Mouse (Mus musculus): Measurements from ENCODE around the gene 1700047I17Rik2. TPM values are rescaled to one million over a fixed set of nuclear protein-coding genes. Genes with fewer than 3 reads are reported as not detected.
"Not testable (repeated sequence)": the region's sequence is repeated elsewhere in the genome, so short reads cannot be mapped to it uniquely, and the experiment has no call there.

1700047I17Rik2 gene
- total RNA-seq (2021): under 1 TPM; 0.39 to 0.44 TPM

DNA sequence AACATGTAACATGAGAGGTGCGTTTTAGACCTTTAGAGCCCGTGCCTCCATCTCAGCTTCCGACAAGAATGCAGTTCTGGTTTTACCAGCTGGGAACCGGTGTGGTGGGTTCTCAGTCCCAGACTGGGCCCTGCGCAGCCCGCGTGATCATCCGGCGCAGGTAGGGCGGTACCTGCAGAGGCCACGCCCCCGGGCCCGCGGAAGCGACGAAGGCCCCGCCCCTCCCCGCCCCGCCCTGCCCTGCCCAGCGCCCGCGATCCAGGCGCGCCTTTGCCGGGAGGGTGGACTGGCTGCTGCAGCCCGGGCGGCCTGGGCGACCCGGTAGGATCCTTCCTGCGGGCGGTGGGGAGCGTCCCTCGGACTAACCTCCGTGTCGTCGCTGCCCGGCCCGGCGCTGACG is at the start of gene 1700047I17Rik2:
TSS of gene 1700047I17Rik2 (plus strand) at position 287 of the 400 bp plus-strand sequence.
- intact Hi-C loops (cut with DNase I); DNase-seq (ENCODE audit: low spot score in 2 of 2): not testable (repeated sequence)

DNA sequence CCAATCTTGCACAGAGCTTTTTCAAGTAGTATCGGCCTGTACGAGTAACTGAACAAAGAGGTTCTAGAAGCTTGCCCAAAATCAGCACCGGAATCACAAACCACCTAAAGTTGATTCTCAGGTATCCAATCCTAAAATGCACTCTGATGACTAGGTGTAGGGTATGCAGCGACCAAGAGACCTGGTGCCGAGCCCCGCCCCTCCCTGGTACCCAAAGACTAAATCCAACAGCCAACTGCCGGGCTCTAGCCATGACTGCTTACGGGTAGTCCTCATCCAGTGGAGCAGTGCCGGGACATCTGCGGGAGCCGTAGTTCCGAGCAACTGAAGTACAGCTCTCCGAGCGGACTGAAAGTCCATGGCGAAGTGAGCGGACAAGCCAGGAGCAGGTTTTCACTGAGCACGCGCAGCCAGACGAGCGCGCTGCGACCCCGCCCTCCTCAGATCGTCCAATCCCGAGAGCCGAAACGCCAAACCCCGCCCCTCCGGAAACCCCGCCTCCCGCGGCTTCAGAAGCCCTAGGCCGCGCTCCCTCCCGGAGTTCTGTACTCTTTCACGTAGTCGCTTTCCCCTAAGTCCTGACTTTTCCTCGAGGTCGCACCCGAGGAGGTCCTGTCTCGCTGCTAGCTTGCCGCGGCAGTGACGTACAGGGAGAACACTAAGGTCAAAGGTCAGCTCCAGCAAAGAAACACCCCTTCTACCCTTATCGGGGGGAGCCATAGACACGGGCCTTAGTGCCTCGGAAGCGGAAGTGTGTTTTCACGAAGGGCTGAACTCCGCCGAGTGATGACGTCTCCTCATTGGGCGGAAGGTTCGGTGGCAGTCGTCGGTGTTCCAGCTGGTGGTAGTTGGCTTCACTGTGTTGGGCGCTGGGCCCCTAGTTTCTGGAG is 44.6 kb upstream of the 1700047I17Rik2 start, which contains the start of gene Srp54b:
TSS of gene Srp54b (plus strand) at position 546 of the 890 bp plus-strand sequence.
- intact Hi-C loops (cut with DNase I); DNase-seq (ENCODE audit: low spot score in 2 of 2): not testable (repeated sequence)

GRCm38 (mm10) chr12:55155449-55155783 is 44.0 kb upstream of the 1700047I17Rik2 start:
- DNase-seq (ENCODE audit: low spot score in 2 of 2); intact Hi-C loops (cut with DNase I): not testable (repeated sequence)

- DNase-seq (ENCODE audit: low spot score in 2 of 2); intact Hi-C loops (cut with DNase I): not testable (repeated sequence)
Measured at GRCm38 (mm10) chr12:55167034-55167557, 32.3 kb upstream of the 1700047I17Rik2 start.

DNA sequence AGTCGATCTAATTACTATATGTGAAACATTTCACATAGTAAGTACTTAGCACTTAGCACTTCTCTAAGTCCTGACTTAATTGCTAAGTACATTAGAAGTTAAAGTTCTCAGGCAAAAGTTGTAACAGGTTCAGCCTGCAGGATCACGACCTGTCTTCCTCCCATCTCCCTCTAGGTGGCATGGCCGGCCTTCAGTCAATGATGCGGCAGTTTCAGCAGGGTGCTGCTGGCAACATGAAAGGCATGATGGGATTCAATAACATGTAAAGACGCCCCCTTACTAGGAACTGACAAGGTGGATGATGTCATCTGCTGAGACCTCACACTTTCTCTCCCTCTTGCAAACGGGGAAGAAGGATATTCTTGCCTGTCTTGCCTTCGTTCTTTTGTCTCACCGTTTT is 11.7 kb upstream of the 1700047I17Rik2 start:
- intact Hi-C loops (cut with DNase I): not testable (repeated sequence)

GRCm38 (mm10) chr12:55189127-55189526 is 10.3 kb upstream of the 1700047I17Rik2 start:
- intact Hi-C loops (cut with DNase I); DNase-seq (ENCODE audit: low spot score in 2 of 2): not testable (repeated sequence)

More for the DNA sequence above, 11.7 kb upstream of the 1700047I17Rik2 start:
- DNase-seq (ENCODE audit: low spot score in 2 of 2): not testable (repeated sequence)

GRCm38 (mm10) chr12:55199799-55200198 is 407 bp downstream of the 1700047I17Rik2 start:
- intact Hi-C loops (cut with DNase I); DNase-seq (ENCODE audit: low spot score in 2 of 2): not testable (repeated sequence)

- intact Hi-C loops (cut with DNase I); DNase-seq (ENCODE audit: low spot score in 2 of 2): not testable (repeated sequence)
Measured at GRCm38 (mm10) chr12:55212944-55213343, 13.6 kb downstream of the 1700047I17Rik2 start.

- intact Hi-C loops (cut with DNase I): not testable (repeated sequence)
Measured at GRCm38 (mm10) chr12:55229626-55230519, 30.5 kb downstream of the 1700047I17Rik2 start, which contains the start of gene Srp54c. Srp54c (plus strand) TSS chr12:55230168.

GRCm38 (mm10) chr12:55230520-55230861 is 31.1 kb downstream of the 1700047I17Rik2 start:
- intact Hi-C loops (cut with DNase I); DNase-seq (ENCODE audit: low spot score in 2 of 2): not testable (repeated sequence)

More at GRCm38 (mm10) chr12:55229626-55230519, 30.5 kb downstream of the 1700047I17Rik2 start, which contains the start of gene Srp54c:
- DNase-seq (ENCODE audit: low spot score in 2 of 2): not testable (repeated sequence)

DNA sequence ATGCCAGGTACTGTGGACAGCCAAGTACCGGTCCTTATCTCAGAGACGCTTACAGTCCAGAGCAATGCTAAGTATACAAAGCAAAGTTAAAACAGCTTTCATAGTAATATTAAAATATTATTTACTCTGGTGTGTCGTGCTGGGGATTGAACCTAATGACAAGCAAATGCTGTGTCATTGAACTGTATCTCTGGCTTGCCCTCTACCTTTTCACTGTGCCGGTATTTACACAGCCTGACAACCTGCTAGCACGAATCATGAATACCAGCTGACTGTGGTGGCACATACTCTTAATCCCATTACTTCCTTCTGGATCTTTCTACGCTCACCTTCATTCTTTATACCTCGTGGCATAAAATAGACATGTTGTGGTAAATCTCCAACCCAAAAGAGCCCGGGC is 42.9 kb downstream of the 1700047I17Rik2 start:
- DNase-seq (ENCODE audit: low spot score in 2 of 2); intact Hi-C loops (cut with DNase I): not testable (repeated sequence)

- intact Hi-C loops (cut with DNase I): not testable (repeated sequence)
Measured at GRCm38 (mm10) chr12:55261950-55262349, 62.6 kb downstream of the 1700047I17Rik2 start.

GRCm38 (mm10) chr12:55263385-55263784 is 64.0 kb downstream of the 1700047I17Rik2 start:
- intact Hi-C loops (cut with DNase I); DNase-seq (ENCODE audit: low spot score in 2 of 2): not testable (repeated sequence)

More at GRCm38 (mm10) chr12:55261950-55262349, 62.6 kb downstream of the 1700047I17Rik2 start:
- DNase-seq (ENCODE audit: low spot score in 2 of 2): not testable (repeated sequence)

Other genes starting within 250 kb of the 1700047I17Rik2 start
- not detected for gene Gm20403, start 213.1 kb upstream of the 1700047I17Rik2 start, total RNA-seq (2021)
- 1 to 10 TPM; 3.5 to 5.1 TPM for gene Baz1a, start 185.2 kb upstream of the 1700047I17Rik2 start, total RNA-seq (2021)
- gene 2700097O09Rik, start 119.5 kb upstream of the 1700047I17Rik2 start, total RNA-seq (2021): 1 to 10 TPM; 8.4 to 9.6 TPM
- gene Srp54a, start 119.3 kb upstream of the 1700047I17Rik2 start, total RNA-seq (2021): 10 to 100 TPM; 91.1 to 95.7 TPM
- gene Fam177a, start 75.1 kb upstream of the 1700047I17Rik2 start, total RNA-seq (2021): 10 to 100 TPM; 18.0 to 19.4 TPM
- 10 to 100 TPM; 53.7 to 57.4 TPM for gene Srp54b, start 44.5 kb upstream of the 1700047I17Rik2 start, total RNA-seq (2021)
- 10 to 100 TPM; 34.5 to 38.0 TPM for gene Srp54c, start 30.6 kb downstream of the 1700047I17Rik2 start, total RNA-seq (2021)
- 1 to 10 TPM; 8.9 to 9.0 TPM for gene 1110008L16Rik, start 100.0 kb downstream of the 1700047I17Rik2 start, total RNA-seq (2021)
- gene Ppp2r3c, start 103.4 kb downstream of the 1700047I17Rik2 start, total RNA-seq (2021): 10 to 100 TPM; 11.4 to 13.9 TPM
- gene Psma6, start 184.6 kb downstream of the 1700047I17Rik2 start, total RNA-seq (2021): 100 to 1,000 TPM; 144 to 145 TPM

Measured in left cerebral cortex, postnatal 25 days (tissue).